Mouse (Mus musculus) layer of hippocampus, postnatal 25 days (tissue): ENCODE results near the gene Camta1. TPM values are rescaled to one million over a fixed set of nuclear protein-coding genes. Genes with fewer than 3 reads are reported as not detected.
A peak's percentile ranks its signal among the peaks of the same experiment; 100 is the strongest.
"Not testable (repeated sequence)": the region's sequence is repeated elsewhere in the genome, so short reads cannot be mapped to it uniquely, and the experiment has no call there.

ENCODE experiments used
- DNase-seq, 2 experiments: peaks; one replicate each; pipeline ENCODE4 v3.0.0; 2022; ENCODE audit warnings: mixed read lengths in 2 of 2, low spot score in 1 of 2; ENCODE audit errors: extremely low spot score in 1 of 2
- total RNA-seq, 2 experiments: library from RNA; stranded (reverse); gene quantifications; 2 replicates each; pipeline ENCODE4 v1.2.3; 2021

Gene Camta1
- total RNA-seq, 2 experiments from 2014 or later = 244 to 251 TPM

GRCm38 (mm10) chr4:150927789-150928188 is 933.9 kb downstream of the Camta1 start:
- DNase-seq = no peak

GRCm38 (mm10) chr4:150926924-150927705 is 934.6 kb downstream of the Camta1 start:
- no peak for DNase-seq

GRCm38 (mm10) chr4:150925923-150926322 is 935.8 kb downstream of the Camta1 start:
- DNase-seq = no peak

- no peak for DNase-seq
Observed at GRCm38 (mm10) chr4:150924936-150925335, 936.7 kb downstream of the Camta1 start.

- DNase-seq = no peak
Observed at GRCm38 (mm10) chr4:150924308-150924707, 937.4 kb downstream of the Camta1 start.

GRCm38 (mm10) chr4:150921206-150921605 is 940.5 kb downstream of the Camta1 start:
- DNase-seq = no peak

- DNase-seq = no peak
Observed at GRCm38 (mm10) chr4:150917336-150918027, 944.2 kb downstream of the Camta1 start.

DNA sequence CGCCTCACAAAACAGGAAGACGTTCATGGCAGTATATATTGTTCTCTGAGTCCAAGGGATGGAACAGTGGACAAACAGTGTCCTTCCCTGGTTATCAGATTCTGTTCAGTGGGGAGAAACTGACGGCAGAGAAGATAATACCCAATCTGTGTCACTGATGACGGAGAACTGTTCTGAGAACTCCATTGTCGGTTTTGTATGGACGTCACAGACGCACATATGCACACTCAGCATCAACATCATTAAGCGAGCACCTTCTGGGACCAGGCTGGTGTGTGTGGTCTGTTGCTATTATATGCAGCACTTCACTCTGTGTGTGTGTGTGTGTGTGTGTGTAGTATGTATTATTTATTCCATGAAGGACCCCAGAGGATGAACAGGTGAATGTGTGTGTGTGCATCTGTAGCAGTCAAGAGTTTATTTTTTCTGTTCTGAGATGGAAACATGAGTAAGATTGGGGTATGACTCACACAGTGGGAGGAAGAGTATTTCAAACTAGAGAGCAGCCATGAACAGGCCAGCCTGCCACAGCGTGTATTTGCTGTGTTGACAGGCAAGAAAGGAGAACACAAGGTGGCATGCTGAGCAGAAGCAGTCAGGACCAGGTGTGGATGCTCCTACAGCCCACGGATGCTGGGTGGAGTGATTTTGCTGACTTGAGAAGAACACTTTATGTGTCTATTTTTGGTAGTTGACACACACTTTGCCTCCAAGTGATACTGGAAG is 946.3 kb downstream of the Camta1 start:
- no peak for DNase-seq

- peak; percentile 92 to 93 for DNase-seq
Observed at GRCm38 (mm10) chr4:150914290-150914733, 947.4 kb downstream of the Camta1 start, which contains the start of the genes Park7 and Tnfrsf9. Park7 (minus strand) TSS chr4:150914437. Tnfrsf9 (plus strand) TSS chr4:150914562.

GRCm38 (mm10) chr4:150913743-150914142 is 947.9 kb downstream of the Camta1 start:
- DNase-seq = no peak

DNA sequence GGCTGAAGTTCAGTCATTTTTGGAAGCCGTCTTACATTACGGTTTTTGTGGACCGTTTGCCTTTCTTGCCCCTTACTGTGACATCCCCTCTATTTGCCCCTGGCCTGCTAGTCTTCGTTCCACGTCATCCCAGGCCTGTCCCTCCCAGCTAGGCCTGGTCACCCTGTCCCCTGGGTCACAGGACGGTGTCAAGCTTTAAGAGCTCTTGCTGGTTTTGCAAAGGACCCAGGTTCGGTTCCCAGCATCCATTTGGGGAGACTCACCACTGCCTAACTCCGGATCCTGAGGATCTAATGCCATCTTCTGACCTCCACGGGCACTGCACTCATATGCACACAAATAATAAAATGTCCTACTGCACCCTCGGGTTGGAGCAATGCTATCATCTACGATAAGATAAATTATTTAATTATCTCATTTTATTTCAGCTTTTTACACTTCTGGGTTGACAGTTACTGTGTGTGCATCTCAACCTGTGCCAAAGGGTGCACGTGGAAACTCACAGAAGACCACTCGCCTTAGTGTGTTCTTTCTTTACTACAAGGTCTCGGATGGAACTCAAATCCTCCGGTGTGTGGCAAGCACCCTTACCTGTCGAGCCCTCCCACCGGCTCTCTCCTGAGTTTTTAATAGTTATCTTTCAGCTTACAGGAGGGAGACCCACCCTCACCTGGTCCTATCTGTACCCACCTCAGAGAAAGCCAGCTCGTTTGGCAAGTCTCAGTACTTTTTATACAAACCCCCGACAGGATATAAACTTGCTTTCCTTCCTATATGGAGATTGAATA is 951.3 kb downstream of the Camta1 start:
- no peak for DNase-seq

DNA sequence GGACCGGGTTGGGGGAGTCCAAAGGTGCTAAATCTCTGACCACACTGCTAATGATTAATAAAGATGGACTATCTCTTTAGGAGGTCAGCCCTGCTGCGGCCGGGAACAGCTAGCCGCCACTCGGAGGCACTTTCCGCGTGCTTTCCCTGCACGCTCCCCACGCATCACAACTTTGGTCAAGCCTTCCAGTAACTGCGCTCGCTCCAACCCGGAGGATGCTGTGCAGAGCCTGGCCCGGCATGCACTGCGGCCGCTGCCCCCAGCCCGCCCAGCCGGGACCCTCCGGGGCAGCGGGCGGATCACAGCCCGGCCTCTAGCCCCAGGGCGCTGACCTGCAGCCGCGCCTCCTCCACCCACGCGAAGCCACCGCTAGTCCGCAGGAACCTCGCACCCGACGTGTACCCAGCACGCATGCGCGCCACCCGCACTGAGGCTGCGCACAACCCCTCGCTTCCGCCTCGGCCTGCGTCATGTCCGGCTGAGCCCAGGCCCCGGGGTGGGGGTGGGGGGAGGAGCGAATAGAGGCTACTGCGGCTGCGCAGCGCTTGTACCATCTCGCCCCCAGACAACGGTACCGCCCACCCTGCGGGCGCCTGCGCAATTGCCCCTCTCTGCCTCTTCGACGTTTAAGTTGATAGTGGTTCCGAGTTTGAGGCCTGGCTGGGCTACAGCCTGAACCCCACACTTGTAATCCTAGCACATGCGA is 952.1 kb downstream of the Camta1 start:
- DNase-seq = peak; percentile 99

DNA sequence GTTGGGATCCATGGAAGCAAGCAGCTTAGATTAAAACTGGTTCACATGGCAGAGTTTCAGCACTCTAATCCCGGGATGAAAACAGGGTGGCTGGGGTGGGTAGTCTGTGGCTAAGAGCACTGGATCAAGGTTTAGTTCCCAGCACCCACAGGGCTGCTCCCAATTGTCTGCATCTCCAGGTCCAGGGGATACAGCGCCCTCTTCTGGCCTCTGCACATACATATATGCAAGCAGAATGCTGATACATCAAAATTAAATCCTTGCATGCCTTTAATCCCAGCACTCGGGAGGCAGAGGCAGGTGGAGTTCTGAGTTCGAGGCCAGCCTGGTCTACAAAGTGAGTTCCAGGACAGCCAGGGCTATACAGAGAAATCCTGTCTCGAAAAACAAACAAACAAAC is 953.2 kb downstream of the Camta1 start:
- not testable (repeated sequence) for DNase-seq

- no peak for DNase-seq
Observed at GRCm38 (mm10) chr4:150907099-150907498, 954.6 kb downstream of the Camta1 start.

DNA sequence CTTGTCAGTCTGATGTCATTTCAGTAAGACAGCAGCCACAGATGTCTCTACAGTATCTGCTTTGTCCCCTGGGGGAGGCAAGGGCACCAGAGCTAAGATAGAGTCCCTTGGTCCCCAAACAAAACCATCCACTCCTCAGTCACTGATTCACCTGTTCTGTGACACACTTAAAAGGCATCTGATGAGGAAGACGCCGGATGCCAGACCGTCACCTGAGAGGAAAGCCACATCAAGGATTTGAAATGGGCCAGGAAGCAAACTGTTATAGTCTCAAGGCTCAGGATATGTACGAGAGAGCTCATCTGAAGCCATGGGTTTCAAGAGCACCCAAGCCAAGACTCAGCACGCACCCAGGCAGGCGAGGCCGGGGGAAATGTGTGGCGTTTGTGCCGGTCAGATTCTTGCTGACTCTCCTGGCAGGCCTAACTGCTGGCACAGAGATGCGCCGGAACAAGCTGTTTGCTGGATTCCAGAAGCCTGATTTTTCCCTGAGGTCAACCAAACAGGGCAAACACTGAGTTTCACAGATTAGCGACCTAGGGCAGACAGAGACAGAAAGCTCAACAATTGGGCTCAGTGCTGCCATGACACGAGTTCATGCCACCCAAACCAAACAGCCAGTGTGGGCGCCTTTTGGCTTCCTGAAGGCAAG is 958.5 kb downstream of the Camta1 start:
- no peak for DNase-seq

DNA sequence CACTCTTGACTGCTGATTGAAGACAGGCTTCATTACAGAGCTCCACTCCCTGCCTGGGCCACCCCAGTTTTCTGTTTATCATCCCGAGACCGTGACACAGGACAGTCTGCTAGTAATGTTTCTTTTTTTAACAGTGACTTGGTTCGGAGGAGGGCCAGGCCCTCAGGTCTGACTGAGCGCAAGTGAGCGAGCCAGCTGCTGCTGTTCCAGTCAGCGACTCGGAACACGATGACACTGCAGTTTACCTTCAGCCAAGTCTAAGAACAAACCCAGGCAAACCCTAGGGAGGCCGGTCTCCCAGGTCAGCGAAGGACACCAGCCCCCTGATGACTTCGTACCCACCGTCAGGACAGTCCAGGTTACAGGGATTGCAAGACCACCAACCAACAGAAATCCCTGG is 959.6 kb downstream of the Camta1 start:
- DNase-seq = no peak

GRCm38 (mm10) chr4:150901651-150902050 is 960.0 kb downstream of the Camta1 start:
- peak; percentile 67 to 84 for DNase-seq

DNA sequence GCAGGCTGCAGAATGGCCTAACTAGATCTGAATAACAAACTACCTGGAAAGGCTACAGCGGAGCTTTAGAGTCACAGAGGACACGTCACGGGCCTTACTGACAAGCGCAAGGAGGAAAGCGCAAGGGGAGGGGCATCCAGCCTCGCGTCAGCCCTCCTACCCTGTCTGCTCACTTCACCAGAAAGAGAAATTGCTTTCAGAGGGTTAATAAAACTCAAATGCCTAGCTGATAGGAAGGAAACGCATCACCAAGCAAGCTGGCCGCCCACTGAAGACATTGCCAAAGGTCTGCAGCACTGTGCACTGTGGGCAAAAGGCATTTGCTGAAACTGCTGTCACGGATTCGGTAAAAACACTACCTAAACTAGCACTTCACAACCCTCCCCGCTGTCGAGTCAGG is 961.2 kb downstream of the Camta1 start:
- DNase-seq = no peak
